Mouse (Mus musculus) T-helper 2 cell (primary cell): ENCODE data around the gene Lrrc8e.

Experiments
- in situ Hi-C: fragments of 300-600 bp; cut with MboI, MseI; formaldehyde crosslinking; loops from one replicate; pipeline ENCODE4 v1.15.1; 2025; ENCODE audit warnings: high pct_unique_total_duplicates

Lrrc8e gene

DNA sequence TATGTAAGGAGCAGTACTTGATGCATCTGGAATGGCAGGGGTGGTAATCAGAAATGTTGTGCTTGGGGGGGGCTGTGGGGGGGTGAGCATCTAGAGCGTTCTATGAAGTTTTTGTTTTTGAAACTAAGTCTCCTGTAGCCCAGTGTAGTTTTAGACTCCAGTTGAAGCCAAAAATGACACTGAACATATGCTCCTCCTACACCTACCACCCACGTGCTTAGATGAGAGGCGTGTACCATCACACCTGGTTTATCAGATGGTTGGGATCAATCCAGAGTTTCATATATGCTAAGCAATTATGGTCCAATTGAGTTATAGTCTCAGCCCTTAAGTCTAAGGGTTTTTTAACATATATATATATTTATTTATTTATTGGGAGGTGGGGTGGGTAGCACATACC lies 7.0 kb upstream of the Lrrc8e start:
- in situ Hi-C loops, result loop anchor here (10.0 kb wide), 1 partner anchor 55 kb away; the partner anchor contains the start of gene Evi5l

DNA sequence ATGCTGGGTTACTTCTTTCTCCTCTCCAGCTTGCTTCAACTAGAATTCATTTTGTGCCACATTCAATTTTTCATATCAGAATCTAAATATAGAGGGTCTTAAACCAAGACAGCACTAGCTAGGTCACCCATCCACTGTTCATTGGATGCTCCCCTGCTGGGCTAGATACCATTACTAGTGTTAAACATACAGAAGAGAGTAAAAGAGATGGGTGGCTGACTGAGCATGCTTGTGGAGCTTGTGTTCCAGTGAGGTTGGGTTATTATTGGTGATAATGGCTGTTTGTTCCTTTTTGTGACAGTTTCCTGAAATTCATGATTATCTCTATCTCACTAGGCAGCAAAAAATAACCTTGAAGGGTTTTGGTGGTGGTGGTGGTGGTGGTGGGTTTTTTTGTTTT lies 4.6 kb upstream of the Lrrc8e start:
- in situ Hi-C loops, result loop anchor here (10.0 kb wide), 1 partner anchor 57 kb away; the partner anchor contains the start of gene Evi5l

DNA sequence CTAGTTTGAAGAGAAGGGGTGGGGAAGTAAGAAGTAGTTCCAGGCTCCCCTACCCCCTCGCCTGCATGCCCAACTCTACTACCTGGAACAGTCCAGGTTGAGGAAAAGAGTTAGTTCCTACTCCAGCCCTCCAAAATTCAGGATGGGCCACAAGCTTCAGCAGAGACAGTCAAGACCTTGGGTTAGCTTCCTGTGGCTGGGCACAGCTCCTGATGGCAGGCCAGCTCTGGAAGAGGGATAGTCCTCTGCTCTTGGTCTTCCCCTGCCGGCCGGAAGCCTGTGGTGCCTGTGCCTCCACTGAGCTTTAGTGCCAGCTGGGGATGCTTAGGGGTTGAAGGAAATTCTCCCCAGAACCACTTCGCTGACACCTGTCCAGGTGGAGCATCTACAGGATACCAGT lies 304 bp upstream of the Lrrc8e start:
- in situ Hi-C loops, result loop anchor here (10.0 kb wide), 1 partner anchor 62 kb away; the partner anchor contains the start of gene Evi5l

DNA sequence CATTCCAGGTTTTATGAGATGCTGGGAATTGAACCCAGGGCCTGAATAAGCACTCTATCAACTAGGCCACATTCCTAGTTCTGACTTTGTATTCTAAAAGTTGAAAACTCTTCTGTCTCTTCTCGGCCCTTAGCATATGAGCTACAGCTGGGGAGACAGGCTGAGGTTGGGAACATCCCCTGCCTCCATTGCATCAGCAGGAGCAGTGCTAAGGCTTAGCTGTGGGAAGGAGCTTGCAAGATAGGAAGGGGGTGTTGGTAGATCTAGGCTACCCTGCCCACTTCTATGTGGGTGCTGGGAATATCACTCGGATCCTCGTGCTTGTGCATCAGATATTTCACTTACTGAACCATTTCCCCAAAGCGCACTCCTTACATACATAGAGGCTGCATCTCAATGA lies 1.3 kb downstream of the Lrrc8e start:
- in situ Hi-C loops, result loop anchor here (10.0 kb wide), 1 partner anchor 63 kb away; the partner anchor contains the start of gene Evi5l

DNA sequence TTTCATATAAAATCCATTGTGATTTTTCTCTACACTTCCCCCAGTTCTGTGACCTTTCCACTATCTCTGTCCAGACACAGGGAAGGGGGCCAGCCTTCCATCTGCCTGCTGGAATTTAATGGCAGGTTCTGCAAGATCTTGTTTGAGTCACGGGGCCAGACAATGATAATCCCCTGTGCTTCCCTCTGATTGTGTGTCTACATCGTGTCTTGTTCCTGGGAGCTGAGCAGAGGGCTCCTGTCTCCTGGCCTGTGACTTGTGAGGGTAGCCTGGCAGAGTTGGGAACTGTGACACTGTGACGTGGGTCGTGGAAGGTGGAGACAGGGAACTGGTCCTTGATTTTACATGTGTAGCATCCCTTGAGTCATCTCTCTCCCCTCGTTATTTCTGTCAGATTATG lies 3.2 kb downstream of the Lrrc8e start:
- in situ Hi-C loops, result loop anchor here (10.0 kb wide), 1 partner anchor 65 kb away; the partner anchor contains the start of gene Evi5l

DNA sequence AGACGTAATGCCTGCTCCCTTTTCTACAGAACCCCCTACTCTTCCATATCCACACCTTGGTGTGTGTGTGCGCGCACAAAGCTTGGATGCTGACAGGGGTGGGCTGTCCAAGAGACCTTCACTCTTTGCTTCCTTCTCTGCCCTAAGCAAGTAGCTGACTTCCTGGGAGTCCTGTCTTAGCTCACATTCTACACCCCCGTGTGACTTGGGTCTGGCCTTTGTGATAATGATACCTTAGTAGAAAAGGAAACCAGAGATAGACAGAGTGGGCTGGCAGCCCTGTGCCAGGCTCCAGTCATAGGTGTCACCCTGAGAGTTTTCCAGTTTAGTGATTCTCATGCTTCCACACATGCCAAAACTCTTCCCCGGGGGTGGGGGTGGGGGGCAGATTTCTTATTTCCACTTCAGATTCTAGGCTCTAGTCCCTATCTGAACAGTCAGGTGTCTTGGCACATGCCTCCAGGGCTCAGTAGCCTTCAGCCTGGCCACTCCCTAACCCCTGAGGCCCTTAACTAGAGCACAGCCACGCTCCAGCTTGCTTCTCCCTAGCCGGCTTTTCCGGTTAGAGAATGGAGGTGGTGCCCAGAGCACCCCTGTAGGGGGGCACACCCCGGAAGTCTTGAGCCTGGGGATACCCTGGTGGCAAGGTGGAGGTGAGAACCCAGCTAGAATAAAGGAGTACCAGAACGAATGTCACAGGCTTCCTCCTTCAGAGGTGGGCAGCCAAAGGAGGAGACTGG lies 4.2 kb downstream of the Lrrc8e start:
- in situ Hi-C loops, result no loop called here

DNA sequence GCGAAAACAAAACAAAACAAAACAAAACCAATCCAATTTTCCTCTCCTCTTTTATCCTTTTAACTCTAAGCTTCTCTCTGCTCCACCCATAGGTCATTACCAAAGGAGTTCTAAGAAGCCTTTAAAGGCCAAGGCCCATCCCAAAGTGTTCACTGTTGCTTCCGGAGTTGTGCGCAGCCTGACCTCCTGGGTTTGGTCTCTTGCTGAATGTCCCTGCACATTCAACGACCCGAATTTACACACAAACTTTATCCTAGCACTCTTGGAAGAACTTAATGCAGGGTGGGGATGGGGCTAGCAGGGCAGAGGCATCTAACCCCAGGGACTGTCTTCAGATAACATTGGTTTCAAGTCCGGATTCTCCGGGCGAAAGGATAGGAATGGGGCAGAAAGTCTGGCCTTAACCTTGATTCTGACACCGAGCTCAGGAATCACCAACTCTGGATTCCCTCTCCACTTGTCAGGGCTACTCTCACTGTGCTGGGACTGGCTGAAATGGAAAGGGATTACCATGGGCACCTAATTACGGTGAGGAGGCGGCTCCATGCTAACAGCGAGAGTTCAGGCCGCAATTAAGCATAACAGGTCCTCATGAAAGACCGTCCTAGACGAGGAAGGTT lies 11.3 kb downstream of the Lrrc8e start:
- in situ Hi-C loops, result no loop called here

DNA sequence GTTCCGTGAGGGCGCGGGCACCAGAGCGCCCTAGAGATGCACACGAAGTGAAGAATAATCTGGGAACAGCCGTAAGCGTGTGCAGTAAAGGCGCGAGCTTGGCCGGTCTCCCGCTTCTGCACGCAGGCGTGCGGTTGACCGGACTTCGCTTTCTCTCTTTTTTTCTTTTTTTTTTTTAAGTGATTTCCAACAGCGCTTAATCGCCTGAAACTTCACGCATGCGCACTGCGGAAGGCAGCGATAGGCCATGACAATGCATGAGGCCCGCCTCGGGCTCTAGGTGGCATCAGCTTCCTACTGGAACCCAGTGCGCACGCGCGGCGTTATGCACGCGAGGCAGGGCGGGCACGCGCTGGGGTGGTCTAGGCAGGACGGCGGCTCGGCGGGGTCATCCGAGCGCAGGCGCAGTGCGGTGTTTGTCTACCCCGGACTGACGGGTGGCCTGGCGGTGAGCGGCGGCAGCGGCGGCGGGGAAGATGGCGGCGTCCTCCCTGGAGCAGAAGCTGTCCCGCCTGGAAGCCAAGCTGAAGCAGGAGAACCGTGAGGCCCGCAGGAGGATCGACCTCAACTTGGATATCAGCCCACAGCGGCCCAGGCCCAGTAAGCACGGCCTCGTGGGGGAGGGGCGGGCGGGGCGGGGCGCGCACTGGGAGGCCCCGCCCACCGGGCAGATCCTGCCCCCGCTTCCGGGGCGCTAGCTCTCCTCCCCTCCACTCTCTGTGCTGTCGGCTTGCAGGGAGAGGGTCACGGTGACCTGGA lies 12.0 kb downstream of the Lrrc8e start, which contains the start of the genes Map2k7 and Gm49320:
Gene Map2k7, plus strand, starts transcription at position 307 of the 759 bp plus-strand sequence.
Gene Gm49320, plus strand, starts transcription at position 432 of the 759 bp plus-strand sequence.
- in situ Hi-C loops, result no loop called here

DNA sequence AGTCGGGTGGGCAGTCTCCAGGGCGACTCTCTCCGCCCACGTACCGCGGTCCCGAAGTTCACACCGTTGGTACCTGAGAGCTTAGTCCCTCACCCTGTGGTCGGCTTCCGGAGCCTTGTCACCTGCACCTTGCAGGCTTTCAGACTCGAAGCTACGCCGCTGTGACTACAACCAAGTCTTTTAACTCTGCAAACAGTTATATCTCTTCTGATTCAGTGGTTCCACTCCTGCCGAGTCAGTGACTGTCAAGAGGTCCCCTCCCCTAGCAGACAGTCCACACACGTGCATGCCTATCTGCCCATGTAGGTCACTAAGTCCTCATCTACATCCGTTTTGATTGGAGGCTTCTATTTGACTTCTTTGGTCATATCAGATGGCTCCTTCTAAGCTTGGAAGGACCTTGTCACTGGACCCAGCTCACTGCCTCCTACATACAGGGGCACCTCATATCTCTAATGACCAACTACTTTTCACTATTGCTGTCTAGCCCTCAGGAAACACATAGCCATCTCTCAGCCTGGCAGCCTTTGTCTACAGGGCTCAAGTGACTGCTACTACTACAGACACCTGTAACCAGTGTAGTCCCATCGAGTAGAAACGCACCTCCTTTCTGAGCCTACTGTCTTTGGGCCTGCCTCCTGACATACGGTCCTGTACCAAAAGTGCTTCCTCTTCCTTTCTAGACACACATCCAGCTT lies 12.7 kb downstream of the Lrrc8e start:
- in situ Hi-C loops, result no loop called here

DNA sequence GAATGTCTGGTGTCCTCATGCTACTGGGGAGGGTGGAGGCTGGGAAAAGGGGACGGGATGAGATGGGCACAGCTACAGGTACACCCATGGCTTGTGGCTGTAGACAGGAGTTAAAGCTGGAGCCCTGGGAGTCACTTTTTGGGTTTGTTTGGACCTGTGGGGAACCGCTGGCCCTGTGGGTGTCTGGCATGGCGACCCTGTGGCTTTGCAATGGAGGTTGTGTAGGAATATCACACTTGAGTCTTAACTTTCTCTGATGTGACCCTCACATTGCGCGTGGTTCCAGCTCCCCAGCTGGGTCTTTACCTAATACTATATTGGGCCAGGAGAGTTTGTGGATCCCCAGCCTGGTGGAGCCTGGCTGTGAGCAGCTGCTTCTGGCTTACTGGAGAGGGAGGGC lies 18.4 kb downstream of the Lrrc8e start:
- in situ Hi-C loops, result no loop called here

DNA sequence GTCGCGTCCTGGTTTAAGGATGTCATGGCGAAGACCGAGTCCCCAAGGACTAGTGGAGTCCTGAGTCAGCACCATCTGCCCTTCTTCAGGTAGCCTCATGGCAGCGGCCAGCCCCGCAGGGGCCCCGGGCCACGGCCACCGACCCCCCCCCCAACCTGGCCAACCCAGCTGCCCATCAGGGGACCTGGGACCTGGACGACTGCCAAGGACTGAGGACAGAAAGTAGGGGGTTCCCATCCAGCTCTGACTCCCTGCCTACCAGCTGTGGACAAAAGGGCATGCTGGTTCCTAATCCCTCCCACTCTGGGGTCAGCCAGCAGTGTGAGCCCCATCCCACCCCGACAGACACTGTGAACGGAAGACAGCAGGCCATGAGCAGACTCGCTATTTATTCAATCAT lies 19.1 kb downstream of the Lrrc8e start:
- in situ Hi-C loops, result no loop called here

DNA sequence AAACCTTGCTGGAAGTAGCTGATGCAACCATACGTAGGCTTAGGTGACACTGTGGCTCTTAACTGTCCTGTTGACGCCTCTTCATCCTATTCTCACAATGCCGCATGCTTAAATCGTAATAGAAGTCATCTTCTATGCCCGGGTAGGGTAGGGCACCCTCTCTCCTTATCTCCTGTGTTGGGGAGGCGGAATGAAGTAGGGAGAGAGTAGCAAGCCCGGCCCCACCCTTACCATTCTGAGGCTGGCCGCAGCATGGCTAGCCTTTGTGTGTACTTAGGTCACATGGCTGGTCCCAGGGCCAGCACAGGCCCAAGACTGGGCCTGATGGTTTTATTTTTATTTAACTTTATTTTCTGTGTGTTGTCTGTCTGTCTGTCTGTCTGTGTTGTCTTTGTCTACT lies 20.6 kb downstream of the Lrrc8e start:
- in situ Hi-C loops, result no loop called here

DNA sequence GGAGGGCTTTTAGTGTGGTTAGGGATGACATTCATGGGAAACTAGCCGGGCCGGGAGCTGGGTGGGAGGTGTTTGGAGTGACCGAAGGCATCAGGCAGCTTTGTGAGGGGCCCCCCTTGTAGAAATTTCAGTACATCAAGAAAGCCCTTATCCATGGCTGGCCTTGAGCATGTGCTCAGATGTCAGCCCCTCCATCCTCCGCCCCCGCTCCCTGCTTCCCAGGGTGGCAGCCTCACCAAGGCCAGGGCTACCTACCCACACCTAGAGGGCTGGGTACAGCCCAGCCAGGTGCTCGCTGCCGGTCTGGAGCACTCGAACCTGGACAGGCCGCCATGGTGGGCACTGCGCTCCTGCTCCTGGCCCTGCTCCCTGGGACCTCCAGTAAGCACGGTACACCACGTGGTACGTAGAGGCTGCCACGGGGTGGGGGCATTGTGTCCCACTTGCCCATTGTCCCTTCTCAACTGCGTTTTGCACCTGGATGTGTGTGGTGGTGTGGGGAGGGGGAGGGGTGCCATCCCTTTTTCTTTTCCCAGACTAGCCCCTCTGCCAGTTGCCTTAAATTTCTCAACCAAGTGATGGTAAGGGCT lies 21.4 kb downstream of the Lrrc8e start, which contains the start of gene Tgfbr3l:
Gene Tgfbr3l, plus strand, starts transcription at position 264 of the 590 bp plus-strand sequence.
- in situ Hi-C loops, result no loop called here

DNA sequence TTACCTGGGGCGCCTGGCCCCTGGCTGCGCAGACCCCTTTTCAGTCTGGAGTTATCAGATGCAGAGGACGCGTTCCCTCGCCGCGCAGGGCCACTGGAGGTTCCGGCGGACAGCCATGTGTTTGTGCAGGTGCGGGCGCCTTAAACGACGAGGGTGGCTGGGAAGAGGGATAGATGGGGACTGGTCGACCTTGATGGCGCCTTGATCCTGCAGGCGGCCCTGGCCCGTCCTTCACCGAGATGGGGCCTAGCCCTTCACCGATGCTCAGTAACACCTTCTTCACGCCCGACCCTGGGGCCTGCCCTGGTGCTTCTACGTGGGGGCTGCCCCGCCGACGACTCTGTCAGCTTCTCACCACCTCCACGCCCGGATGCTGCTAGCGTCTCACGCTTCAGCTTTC lies 22.6 kb downstream of the Lrrc8e start:
- in situ Hi-C loops, result no loop called here

DNA sequence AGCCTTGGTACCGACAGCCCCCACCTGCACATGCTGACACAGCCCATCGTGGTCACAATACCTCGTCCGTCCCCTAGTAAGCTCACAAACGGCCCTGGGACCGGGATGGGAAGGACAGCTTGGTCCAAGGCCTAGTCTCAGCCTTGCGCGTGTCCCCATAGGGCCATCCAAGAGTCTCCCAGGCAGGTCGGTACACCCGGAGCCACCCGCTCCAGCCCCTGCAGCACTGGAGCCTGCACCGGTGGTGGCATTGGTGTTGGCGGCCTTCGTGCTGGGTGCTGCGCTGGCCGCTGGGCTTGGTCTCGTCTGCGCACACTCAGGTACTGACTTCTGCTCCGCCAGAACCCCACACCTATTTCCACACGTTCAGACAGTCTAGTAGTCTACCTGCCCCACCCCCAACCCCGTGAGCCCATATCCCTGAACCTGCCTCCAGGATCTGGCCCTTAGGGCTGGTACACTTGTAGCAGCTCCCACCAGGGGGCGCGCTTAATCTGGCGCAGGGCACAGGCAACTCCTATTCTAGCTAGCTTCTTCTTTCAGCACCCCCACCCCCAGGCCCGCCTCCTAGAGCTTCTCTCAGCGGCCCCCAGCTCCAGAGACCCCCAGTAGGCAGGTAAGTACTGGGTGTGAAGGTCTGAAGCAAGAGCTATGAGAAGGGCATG lies 23.8 kb downstream of the Lrrc8e start:
- in situ Hi-C loops, result loop anchor here (5.0 kb wide), 1 partner anchor 893 kb away; no protein-coding TSS in a partner anchor

DNA sequence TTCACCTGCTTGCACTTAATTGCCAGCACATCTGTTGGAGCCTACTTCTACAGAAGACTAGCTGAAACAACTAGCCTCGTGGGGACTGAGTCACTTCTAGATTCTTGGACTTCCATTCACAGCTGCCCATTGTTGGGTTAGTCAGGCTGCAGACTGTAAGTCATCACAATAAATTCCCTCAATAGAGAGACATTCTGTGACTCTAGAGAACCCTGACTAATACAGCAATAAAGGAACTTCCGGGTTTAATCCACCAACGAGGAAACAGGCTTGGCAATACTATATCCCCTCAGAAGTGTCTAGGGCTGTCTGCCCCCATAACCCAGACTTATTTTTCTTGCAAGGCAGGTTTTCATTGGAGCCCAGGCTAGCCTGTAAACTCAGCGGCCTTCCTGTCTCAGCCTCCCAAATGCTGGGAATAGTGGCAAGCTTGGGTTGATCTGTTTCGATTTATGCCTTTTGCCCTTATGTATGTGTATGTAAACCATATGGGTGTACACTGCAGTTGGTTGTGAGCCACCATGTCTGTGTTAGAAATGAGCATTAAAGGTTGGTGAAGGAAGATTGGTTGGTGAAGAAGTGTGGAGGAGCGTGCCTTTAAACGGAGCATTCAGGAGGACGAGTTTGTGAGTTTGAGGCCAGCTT lies 25.6 kb downstream of the Lrrc8e start:
- in situ Hi-C loops, result loop anchor here (5.0 kb wide), 1 partner anchor 895 kb away; no protein-coding TSS in a partner anchor

DNA sequence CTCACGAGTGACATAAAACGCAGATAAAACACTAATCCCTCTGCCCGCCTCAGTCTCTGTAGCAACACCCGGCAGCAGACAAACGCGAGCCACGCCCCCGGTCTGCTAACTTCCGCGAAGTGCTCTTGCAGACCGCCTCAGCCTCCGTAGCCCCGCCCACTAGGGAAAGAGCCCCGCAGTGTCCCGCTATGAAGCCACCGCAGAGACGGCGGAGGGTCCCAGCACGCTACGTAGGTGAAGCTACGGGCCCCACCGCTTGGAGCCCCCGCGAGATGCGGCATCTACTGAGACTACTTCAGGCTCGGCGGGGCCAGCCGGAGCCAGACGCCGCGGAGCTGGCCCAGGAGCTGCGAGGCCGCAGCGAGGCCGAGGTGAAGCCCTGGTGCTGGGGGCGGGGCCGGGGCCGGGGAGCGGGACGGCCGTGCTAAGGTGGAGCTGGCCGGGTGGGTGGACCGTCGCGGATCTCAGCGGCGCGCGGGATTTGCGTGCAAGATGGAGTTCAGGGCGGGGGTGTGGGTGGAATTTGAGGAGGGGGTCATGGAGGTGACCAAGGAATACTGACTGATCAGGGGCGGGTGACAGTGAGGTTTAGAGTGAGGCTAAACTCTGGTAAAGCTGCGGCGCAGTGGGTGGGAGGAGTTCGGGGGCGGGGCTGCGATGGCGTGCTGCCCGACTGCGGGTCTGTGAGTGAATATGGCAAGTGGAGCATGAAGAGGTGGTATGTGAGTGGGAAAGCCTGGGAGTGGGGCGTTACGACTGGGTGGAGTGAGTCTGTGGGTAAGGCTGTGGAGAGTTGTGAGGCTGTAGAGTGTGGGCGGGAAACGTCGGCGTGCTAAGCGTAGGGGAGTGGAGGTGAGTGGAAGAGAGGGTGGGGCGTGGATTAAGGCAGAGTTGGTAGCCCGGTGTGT lies 26.6 kb downstream of the Lrrc8e start, which contains the start of gene Snapc2:
Gene Snapc2, plus strand, starts transcription at position 147 of the 908 bp plus-strand sequence.
- in situ Hi-C loops, result loop anchor here (5.0 kb wide), 1 partner anchor 896 kb away; no protein-coding TSS in a partner anchor

DNA sequence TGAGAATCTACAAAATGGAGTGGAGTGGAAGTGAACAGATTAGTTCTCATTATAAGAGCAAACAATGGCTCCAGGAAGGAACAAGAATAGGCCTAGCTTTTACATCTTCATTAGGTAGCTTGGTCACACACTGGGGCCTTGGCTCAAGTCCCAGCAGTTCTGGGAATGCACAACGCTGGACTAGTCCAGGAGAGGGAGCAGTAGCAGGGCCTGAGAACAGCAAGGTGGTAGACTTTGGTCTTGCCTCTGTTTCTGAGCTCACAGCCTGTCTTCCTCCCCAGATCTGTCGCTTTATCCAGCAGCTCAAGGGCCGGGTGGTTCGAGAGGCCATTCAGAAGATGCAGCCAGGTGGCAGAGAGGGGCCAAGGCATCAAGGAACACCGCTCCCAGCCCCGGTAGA lies 27.4 kb downstream of the Lrrc8e start:
- in situ Hi-C loops, result loop anchor here (5.0 kb wide), 1 partner anchor 897 kb away; no protein-coding TSS in a partner anchor
